Mouse (Mus musculus): ENCODE results near the gene Gm39653. TPM values are rescaled to one million over a fixed set of nuclear protein-coding genes. Genes with fewer than 3 reads are reported as not detected.

The Gm39653 gene
- not detected in 2 replicates for polyA plus RNA-seq (2015; fragmentation: Nextera tagmentation; extraction: Ambion mirVana)

DNA sequence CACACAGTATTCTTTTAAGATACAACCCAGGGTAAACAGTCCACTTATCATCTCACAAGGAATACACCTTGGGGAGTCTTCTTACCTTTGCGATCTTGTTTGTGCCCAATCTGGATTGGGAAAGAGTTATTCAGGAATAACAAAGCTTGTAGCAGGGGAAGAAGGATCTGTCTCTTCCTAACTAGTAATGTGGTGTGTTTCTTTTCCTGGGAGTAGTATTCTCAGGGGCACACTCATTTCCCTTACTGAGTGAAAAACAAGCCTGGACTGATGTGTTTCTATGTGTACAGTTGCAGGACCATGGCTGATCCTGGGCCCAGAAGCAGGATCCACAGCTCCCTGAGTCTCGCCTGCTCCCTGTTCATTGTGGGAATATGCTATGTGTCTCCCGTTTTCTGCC lies at the start of gene Gm39653:
Gene Gm39653, plus strand, starts transcription at position 301 of the 400 bp plus-strand sequence.
- peaks cover 8% of the 10 kb centered on the region; the same call in 1 of the 2 replicates for H3K27me3 ChIP-seq
- no peak within 1 kb of the TSS for H3K9ac ChIP-seq
- no peak within 1 kb of the TSS for H3K4me2 ChIP-seq
- no peak within 1 kb of the TSS for H3K27ac ChIP-seq
- no peaks in the 10 kb centered on the region for H3K9me3 ChIP-seq (replicated peaks)
- H3K36me3 ChIP-seq = no peaks in the 10 kb centered on the region
- WGBS = 66% methylated on average over 3 of the region's 3 CpGs
- no peak within 1 kb of the TSS for H3K4me3 ChIP-seq (replicated peaks)
- 0 out of 2 replicates have a peak, but pooled peaks cover 4% of the 10 kb centered on the region for H3K4me1 ChIP-seq
- ATAC-seq (replicated peaks; ENCODE audit: low FRiP score) = no peak

DNA sequence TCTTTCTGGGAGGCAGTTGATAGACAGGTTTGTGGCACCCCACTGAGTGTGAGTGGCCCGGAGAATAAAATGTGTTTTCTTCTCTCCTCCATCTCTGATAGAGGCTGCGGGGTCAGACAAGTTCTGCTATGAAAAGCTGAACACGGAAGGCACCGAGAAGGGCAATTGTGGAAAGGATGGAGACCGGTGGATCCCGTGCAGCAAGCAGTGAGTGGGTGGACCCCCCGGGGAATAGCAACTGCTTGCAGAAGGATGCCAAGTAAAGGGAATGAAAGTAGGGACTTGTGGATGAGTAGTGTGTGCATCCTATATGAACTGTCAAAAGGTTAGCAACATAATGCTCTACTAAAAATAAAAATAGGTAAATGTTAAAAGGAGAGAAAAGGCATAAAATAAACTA lies 49.3 kb upstream of the Gm39653 start:
- ATAC-seq (replicated peaks; ENCODE audit: low FRiP score) = no peak
- Histone ChIP-seq H3K9me3 (replicated peaks) (no peaks in the 10 kb centered on the region), H3K36me3 (no peaks in the 10 kb centered on the region), H3K4me2 (no peak overlapping the region), H3K9ac (no peak overlapping the region), H3K4me1 (no peaks in the 10 kb centered on the region), H3K27me3 (no peaks in the 10 kb centered on the region), H3K4me3 (replicated peaks) (no peak overlapping the region), H3K27ac (no peak overlapping the region)
- WGBS = 36% methylated on average over 7 of the region's 7 CpGs

GRCm38 (mm10) chr1:63567031-63567430 lies 48.7 kb upstream of the Gm39653 start:
- Histone ChIP-seq H3K27ac (no peak overlapping the region), H3K27me3 (no peaks in the 10 kb centered on the region), H3K9ac (no peak overlapping the region), H3K4me1 (no peaks in the 10 kb centered on the region), H3K4me2 (no peak overlapping the region), H3K9me3 (replicated peaks) (no peaks in the 10 kb centered on the region), H3K4me3 (replicated peaks) (no peak overlapping the region), H3K36me3 (no peaks in the 10 kb centered on the region)
- no peak for ATAC-seq (replicated peaks; ENCODE audit: low FRiP score)
- 49% methylated on average over 4 of the region's 4 CpGs for WGBS

- H3K4me1 ChIP-seq = no peaks in the 10 kb centered on the region
- no peak for ATAC-seq (replicated peaks; ENCODE audit: low FRiP score)
- H3K27me3 ChIP-seq = no peaks in the 10 kb centered on the region
- no peak overlapping the region for H3K4me3 ChIP-seq (replicated peaks)
- no peaks in the 10 kb centered on the region for H3K9me3 ChIP-seq (replicated peaks)
- 69% methylated on average over 7 of the region's 7 CpGs for WGBS
- no peak overlapping the region for H3K4me2 ChIP-seq
- no peak overlapping the region for H3K27ac ChIP-seq
- H3K9ac ChIP-seq = no peak overlapping the region
- no peaks in the 10 kb centered on the region for H3K36me3 ChIP-seq
Measured at GRCm38 (mm10) chr1:63572229-63572628, 43.5 kb upstream of the Gm39653 start.

DNA sequence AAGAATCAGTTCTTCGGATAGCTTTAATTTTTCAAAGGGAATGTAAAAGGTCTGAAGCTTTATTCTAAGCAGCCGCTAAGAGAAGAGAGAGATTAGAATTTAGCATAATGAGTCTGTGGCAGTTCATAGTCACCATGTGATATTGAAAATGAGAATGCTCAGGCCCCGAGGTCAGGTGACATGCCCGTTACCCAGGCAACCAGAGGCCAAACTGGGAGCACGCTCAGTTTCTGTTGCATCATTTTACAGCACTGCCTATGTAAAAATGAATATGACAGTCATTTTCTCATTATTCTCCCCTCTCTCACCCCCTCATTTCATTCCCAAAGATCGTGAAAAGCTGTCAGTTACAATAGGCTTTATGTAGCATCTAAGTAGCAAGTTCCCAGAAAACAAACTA lies 42.3 kb upstream of the Gm39653 start:
- Histone ChIP-seq H3K27ac (no peak overlapping the region), H3K27me3 (no peaks in the 10 kb centered on the region), H3K4me1 (no peaks in the 10 kb centered on the region), H3K4me2 (no peak overlapping the region), H3K4me3 (replicated peaks) (no peak overlapping the region), H3K9ac (no peak overlapping the region), H3K9me3 (replicated peaks) (no peaks in the 10 kb centered on the region), H3K36me3 (no peaks in the 10 kb centered on the region)
- WGBS = 64% methylated on average over 6 of the region's 6 CpGs
- ATAC-seq (replicated peaks; ENCODE audit: low FRiP score) = no peak

- H3K36me3 ChIP-seq = no peaks in the 10 kb centered on the region
- WGBS = 56% methylated on average over 12 of the region's 12 CpGs
- no peak overlapping the region for H3K4me2 ChIP-seq
- H3K4me1 ChIP-seq = no peaks in the 10 kb centered on the region
- no peak overlapping the region for H3K9ac ChIP-seq
- H3K27me3 ChIP-seq = no peaks in the 10 kb centered on the region
- no peak for ATAC-seq (replicated peaks; ENCODE audit: low FRiP score)
- H3K27ac ChIP-seq = no peak overlapping the region
- H3K9me3 ChIP-seq (replicated peaks) = no peaks in the 10 kb centered on the region
- no peak overlapping the region for H3K4me3 ChIP-seq (replicated peaks)
Measured at GRCm38 (mm10) chr1:63573864-63574611, 41.7 kb upstream of the Gm39653 start.

- H3K27me3 ChIP-seq = no peaks in the 10 kb centered on the region
Measured at GRCm38 (mm10) chr1:63576803-63577202, 39.0 kb upstream of the Gm39653 start.

GRCm38 (mm10) chr1:63579153-63579552 lies 36.6 kb upstream of the Gm39653 start:
- no peak for ATAC-seq (replicated peaks; ENCODE audit: low FRiP score)
- no peaks in the 10 kb centered on the region for H3K9me3 ChIP-seq (replicated peaks)
- WGBS = 78% methylated on average over 8 of the region's 8 CpGs

More at GRCm38 (mm10) chr1:63576803-63577202, 39.0 kb upstream of the Gm39653 start:
- Histone ChIP-seq H3K9me3 (replicated peaks) (no peaks in the 10 kb centered on the region), H3K4me2 (no peak overlapping the region), H3K36me3 (no peaks in the 10 kb centered on the region), H3K4me1 (no peaks in the 10 kb centered on the region), H3K27ac (no peak overlapping the region), H3K9ac (no peak overlapping the region), H3K4me3 (replicated peaks) (no peak overlapping the region)
- 75% methylated on average over 5 of the region's 5 CpGs for WGBS
- no peak for ATAC-seq (replicated peaks; ENCODE audit: low FRiP score)

GRCm38 (mm10) chr1:63586869-63587268 lies 28.9 kb upstream of the Gm39653 start:
- 75% methylated on average over 7 of the region's 7 CpGs for WGBS
- no peak overlapping the region for H3K9ac ChIP-seq
- H3K27ac ChIP-seq = no peak overlapping the region
- ATAC-seq (replicated peaks; ENCODE audit: low FRiP score) = no peak
- no peak overlapping the region for H3K4me2 ChIP-seq
- H3K4me1 ChIP-seq = no peaks in the 10 kb centered on the region
- no peaks in the 10 kb centered on the region for H3K27me3 ChIP-seq
- no peaks in the 10 kb centered on the region for H3K36me3 ChIP-seq
- no peaks in the 10 kb centered on the region for H3K9me3 ChIP-seq (replicated peaks)
- no peak overlapping the region for H3K4me3 ChIP-seq (replicated peaks)

More at GRCm38 (mm10) chr1:63579153-63579552, 36.6 kb upstream of the Gm39653 start:
- Histone ChIP-seq H3K27me3 (no peaks in the 10 kb centered on the region), H3K4me1 (no peaks in the 10 kb centered on the region), H3K36me3 (no peaks in the 10 kb centered on the region), H3K27ac (no peak overlapping the region), H3K4me2 (no peak overlapping the region), H3K9ac (no peak overlapping the region), H3K4me3 (replicated peaks) (no peak overlapping the region)

GRCm38 (mm10) chr1:63603870-63604500 lies 11.8 kb upstream of the Gm39653 start:
- Histone ChIP-seq H3K4me2 (no peak overlapping the region), H3K9ac (no peak overlapping the region)
- ATAC-seq (replicated peaks; ENCODE audit: low FRiP score) = no peak

GRCm38 (mm10) chr1:63609613-63610012 lies 6.2 kb upstream of the Gm39653 start:
- 89% methylated on average over 4 of the region's 4 CpGs for WGBS
- no peak overlapping the region for H3K4me2 ChIP-seq
- H3K27me3 ChIP-seq = peaks cover 8% of the 10 kb centered on the region; the same call in 1 of the 2 replicates
- H3K27ac ChIP-seq = no peak overlapping the region
- H3K36me3 ChIP-seq = no peaks in the 10 kb centered on the region
- ATAC-seq (replicated peaks; ENCODE audit: low FRiP score) = no peak
- H3K4me1 ChIP-seq = 0 out of 2 replicates have a peak, but pooled peaks cover 4% of the 10 kb centered on the region
- no peaks in the 10 kb centered on the region for H3K9me3 ChIP-seq (replicated peaks)
- H3K4me3 ChIP-seq (replicated peaks) = no peak overlapping the region
- no peak overlapping the region for H3K9ac ChIP-seq

More at GRCm38 (mm10) chr1:63603870-63604500, 11.8 kb upstream of the Gm39653 start:
- H3K4me3 ChIP-seq (replicated peaks) = no peak overlapping the region
- no peaks in the 10 kb centered on the region for H3K36me3 ChIP-seq
- no peaks in the 10 kb centered on the region for H3K4me1 ChIP-seq
- no peaks in the 10 kb centered on the region for H3K9me3 ChIP-seq (replicated peaks)
- no peaks in the 10 kb centered on the region for H3K27me3 ChIP-seq
- H3K27ac ChIP-seq = no peak overlapping the region
- WGBS = 45% methylated on average over 3 of the region's 3 CpGs

- Histone ChIP-seq H3K9ac (no peak overlapping the region), H3K27me3 (peaks cover 8% of the 10 kb centered on the region; the same call in 1 of the 2 replicates), H3K4me2 (no peak overlapping the region), H3K4me1 (0 out of 2 replicates have a peak, but pooled peaks cover 4% of the 10 kb centered on the region), H3K9me3 (replicated peaks) (no peaks in the 10 kb centered on the region), H3K36me3 (no peaks in the 10 kb centered on the region), H3K4me3 (replicated peaks) (no peak overlapping the region), H3K27ac (no peak overlapping the region)
- no peak for ATAC-seq (replicated peaks; ENCODE audit: low FRiP score)
- 1% methylated on average over 11 of the region's 11 CpGs for WGBS
Measured at GRCm38 (mm10) chr1:63614594-63614993, 1.2 kb upstream of the Gm39653 start.
